Mouse (Mus musculus): ENCODE results near the gene Igsf9b. TPM values are rescaled to one million over a fixed set of nuclear protein-coding genes. Genes with fewer than 3 reads are reported as not detected.
A peak's percentile ranks its signal among the peaks of the same experiment; 100 is the strongest.

Igsf9b gene
- polyA plus RNA-seq, 1 experiment from 2014 or later, result 8.2 TPM

DNA sequence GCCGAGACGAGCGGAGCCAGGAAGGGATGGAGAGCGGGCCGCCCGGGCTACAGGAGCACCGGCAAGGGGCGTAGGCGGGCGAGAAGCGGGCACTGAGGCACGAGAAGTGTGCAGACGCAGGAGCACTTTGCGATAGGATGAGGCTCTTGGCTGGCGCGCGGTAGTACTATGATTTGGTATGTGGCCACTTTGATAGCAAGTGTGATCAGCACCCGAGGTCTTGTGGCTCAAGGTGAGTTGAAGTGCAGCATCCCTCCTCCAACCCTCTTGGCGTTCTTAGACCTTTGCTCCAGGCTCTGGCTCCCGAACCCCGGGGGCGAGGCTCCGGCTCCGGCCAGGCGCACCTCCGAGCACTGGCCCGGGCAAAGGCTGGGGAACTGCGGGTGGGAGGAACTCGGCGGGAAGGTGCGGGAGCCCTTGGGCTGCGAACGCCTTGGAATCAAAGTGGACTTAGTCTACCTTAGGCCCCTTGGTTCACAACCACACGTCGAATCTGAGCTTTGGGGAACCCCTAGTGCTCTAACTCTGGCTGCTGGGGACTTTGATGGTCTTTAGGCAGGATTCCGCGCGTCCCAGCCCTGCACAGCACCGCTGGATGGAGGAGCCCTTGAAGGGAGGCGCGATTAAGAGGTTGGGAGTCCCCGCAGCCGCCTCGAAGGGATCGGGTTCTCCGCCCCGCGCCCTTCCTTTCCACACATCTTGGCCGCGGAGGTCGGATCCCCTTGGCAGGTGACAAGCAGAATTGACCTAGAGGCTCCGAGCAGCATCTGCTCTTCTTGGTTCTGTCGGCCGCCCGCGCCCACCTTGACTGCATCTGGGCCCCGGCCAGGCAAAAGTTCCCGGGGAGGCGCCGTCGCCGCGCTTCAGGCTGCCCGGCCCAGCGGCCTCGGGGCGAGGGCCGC lies 533 bp downstream of the Igsf9b start:
- WGBS, result under 1% methylated on average over 68 of the region's 68 CpGs
- Histone ChIP-seq H3K27me3 (replicated peaks) (peaks cover 16% of the 10 kb centered on the region), H3K9me3 (no peaks in the 10 kb centered on the region), H3K4me3 (peak overlapping the region; percentile 72), H3K36me3 (no peaks in the 10 kb centered on the region), H3K4me2 (replicated peaks) (peak overlapping the region; percentile 91), H3K4me1 (peaks cover 40% of the 10 kb centered on the region), H3K9ac (peak overlapping the region; percentile 57), H3K27ac (no peak overlapping the region; the same call in 1 of the 2 replicates)
- ATAC-seq (ENCODE audit: low FRiP score, low read depth), result peak; percentile 60

DNA sequence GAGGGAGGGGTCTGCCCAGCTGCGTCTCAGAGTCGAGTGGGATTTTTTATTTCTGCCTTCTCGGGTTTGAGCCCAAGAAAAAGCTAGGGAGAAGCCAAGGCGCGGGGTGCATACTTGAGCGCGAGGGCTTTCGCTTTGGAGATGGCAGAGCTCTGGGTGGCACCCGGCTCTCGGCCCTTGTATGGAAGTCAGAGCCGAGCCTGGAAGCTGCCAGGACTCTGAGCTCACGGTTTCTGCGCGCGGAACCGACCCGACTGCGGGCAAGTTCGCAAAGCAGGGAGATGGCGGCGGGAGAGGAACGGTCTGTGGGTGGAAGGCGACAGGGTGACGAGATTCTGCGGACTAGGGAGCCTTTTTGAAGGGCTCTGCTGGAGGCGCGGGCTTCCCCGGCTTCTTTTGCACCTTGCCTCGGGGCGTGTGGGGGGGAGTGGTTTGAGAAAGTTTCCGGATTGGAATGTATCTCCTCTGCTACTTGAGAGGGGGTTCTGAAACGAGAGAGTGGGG lies 1.2 kb downstream of the Igsf9b start:
- H3K4me2 ChIP-seq (replicated peaks), result peak overlapping the region; percentile 91
- WGBS, result under 1% methylated on average over 32 of the region's 32 CpGs
- peaks cover 16% of the 10 kb centered on the region for H3K27me3 ChIP-seq (replicated peaks)
- no peak overlapping the region for H3K27ac ChIP-seq
- peak overlapping the region; percentile 72 for H3K4me3 ChIP-seq
- H3K9ac ChIP-seq, result peak overlapping the region; percentile 57
- H3K36me3 ChIP-seq, result no peaks in the 10 kb centered on the region
- H3K4me1 ChIP-seq, result peaks cover 40% of the 10 kb centered on the region
- no peak for ATAC-seq (ENCODE audit: low FRiP score, low read depth)
- H3K9me3 ChIP-seq, result no peaks in the 10 kb centered on the region

DNA sequence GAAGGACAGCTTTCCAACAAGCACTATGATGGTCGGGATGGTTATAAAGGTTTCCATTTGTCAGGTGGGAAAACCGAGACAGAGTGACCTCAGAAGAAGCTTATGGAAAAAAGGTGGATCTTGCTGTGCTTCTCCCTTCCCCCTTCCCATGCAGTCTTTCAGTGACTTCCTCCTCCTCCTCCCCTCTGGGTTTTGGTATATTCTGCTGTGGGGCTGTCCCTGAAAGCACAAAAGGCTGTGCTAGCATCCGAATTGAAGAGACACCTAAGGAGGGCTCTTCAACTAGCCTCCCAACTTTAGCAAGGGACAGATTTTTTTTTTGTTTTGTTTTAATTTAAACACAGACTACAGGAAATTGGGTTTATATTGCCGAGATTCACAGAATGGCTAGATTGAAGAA lies 1.7 kb downstream of the Igsf9b start:
- H3K9ac ChIP-seq, result peak overlapping the region; percentile 57; the same call in 1 of the 2 replicates
- H3K27me3 ChIP-seq (replicated peaks), result peaks cover 16% of the 10 kb centered on the region
- H3K4me3 ChIP-seq, result peak overlapping the region; percentile 72
- ATAC-seq (ENCODE audit: low FRiP score, low read depth), result no peak
- H3K27ac ChIP-seq, result no peak overlapping the region
- no peaks in the 10 kb centered on the region for H3K36me3 ChIP-seq
- no peaks in the 10 kb centered on the region for H3K9me3 ChIP-seq
- peak overlapping the region; percentile 91 for H3K4me2 ChIP-seq (replicated peaks)
- peaks cover 40% of the 10 kb centered on the region for H3K4me1 ChIP-seq
- 10% methylated on average over 4 of the region's 4 CpGs for WGBS

DNA sequence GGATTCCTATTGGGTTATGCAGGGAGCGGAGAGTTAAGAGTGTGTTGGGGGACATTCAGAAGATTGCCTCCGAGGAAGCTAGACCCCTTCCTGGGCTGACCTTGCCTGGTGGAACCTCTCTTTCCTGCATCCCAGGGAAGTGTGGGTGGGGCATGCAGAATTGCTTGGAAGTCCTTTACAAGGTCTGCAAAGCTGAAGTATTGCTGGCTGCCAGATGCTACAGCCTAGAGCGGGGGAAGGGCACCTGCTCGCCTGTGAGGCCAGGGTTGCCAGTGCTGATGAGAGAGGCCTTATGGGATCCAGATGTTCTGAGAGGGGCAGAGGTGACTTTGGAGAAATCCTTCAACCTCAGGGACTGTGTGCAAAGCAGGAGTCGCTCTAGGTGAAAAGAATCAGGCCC lies 2.5 kb downstream of the Igsf9b start:
- no peaks in the 10 kb centered on the region for H3K36me3 ChIP-seq
- no peak overlapping the region for H3K27ac ChIP-seq
- no peak overlapping the region for H3K9ac ChIP-seq
- 45% methylated on average over 5 of the region's 5 CpGs for WGBS
- ATAC-seq (ENCODE audit: low FRiP score, low read depth), result no peak
- peak overlapping the region; percentile 4; the same call in 1 of the 2 replicates for H3K4me3 ChIP-seq
- no peaks in the 10 kb centered on the region for H3K9me3 ChIP-seq
- peaks cover 42% of the 10 kb centered on the region for H3K4me1 ChIP-seq
- peak overlapping the region; percentile 91 for H3K4me2 ChIP-seq (replicated peaks)
- H3K27me3 ChIP-seq (replicated peaks), result peaks cover 15% of the 10 kb centered on the region

DNA sequence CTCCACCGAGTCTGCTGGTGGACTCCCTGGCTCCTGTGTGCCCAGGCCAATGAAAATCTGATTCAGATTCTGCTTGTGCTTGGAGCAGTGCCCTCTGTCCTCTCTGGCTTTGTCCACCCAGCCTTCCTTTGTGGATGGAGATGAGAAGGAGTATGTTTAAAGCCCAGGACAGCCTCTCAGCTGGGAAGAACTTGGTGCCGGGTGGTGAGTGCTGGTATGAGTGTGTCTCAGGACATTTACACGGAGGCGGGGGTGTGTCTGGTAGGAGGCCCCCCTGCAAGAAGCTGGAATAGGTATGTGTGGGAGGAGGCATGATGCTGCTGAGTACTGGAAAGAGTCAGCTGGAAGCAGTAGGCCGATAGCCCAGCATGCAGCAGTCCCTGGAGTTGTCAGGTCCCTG lies 3.3 kb downstream of the Igsf9b start:
- Histone ChIP-seq H3K4me3 (no peak overlapping the region), H3K9ac (no peak overlapping the region), H3K27ac (no peak overlapping the region), H3K4me1 (peaks cover 50% of the 10 kb centered on the region), H3K4me2 (replicated peaks) (0 out of 2 replicates have a peak overlapping the region, but pooled peaks have one; percentile 91), H3K36me3 (no peaks in the 10 kb centered on the region), H3K9me3 (no peaks in the 10 kb centered on the region), H3K27me3 (replicated peaks) (peaks cover 13% of the 10 kb centered on the region)
- 66% methylated on average over 5 of the region's 5 CpGs for WGBS
- no peak for ATAC-seq (ENCODE audit: low FRiP score, low read depth)

DNA sequence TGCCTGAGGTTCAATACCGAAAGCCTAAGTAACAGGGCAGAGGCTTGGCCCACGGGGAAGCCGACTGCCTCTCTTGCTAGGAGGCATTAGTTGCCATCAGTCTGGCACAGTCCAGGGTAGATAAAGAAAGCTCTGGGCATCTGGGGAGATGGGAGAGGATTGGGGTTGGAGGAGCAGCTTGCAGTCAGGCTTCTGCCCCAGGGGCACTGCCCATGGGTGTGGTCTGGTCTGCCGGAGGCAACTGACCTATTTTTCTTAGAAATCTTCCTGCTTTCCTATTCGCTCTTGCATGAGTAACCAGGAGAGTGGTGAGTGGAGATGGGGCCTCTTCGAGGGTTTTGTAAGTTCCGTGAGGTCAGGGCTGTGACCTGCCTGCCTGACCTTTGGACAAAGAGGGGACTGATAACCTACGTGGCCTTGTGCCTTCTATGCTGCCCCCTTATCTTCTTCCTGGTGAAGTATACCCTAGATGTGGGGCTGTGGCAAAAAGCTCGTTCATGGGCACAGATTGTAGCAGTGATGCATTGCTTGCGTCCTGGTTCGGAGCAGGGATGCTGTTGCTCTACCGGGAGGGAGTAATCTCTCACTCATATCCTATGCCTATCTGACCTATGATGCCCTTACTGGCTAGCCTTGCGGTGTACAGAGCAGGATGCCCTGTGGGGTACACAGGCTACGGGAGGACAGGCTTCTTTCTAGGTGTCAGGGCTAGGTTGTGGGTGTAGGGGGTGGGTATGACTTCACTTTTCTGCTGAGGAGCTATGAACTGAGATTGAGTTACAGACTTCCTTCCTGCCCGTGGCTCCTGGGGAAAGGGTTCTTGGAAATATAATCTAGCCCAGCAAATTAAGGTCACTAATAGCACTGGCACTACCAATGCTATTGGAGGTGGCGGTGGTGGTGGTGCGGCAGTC lies 4.8 kb downstream of the Igsf9b start:
- ATAC-seq (ENCODE audit: low FRiP score, low read depth), result no peak
- Histone ChIP-seq H3K4me3 (no peak overlapping the region), H3K4me2 (replicated peaks) (no peak overlapping the region), H3K27me3 (replicated peaks) (peaks cover 13% of the 10 kb centered on the region), H3K4me1 (peaks cover 57% of the 10 kb centered on the region), H3K9me3 (no peaks in the 10 kb centered on the region), H3K36me3 (no peaks in the 10 kb centered on the region), H3K27ac (no peak overlapping the region), H3K9ac (no peak overlapping the region)
- WGBS, result 70% methylated on average over 17 of the region's 17 CpGs

DNA sequence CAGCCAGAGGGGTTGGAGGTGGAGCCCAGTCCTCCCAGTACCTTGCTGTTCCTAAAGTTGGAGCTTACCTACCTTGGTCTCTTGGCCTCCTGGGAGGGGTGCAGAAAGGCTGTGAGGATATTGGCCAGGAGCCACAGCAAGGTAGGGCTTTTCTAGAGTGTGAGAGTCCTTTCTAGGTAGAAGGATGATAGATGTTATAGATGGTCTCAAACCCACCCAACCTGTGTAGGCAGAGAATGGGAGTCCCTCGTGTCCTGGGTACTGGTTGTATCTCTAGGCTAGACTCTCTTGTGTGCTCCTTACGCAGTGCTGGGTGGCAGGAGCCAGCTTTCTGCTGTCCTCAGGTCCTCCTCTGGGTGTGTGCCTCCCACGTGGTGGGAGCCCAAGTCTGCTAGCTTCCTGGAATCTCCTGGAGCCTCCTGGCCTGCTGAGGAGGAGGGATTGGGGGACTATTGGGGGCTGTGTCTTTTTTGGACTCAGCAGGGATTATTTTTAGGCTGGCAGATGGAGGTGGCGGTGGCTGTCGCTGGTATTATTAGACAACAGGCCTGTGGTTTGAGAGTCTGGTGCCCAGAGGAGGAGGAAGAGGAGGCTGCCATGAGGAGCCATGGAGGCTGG lies 5.6 kb downstream of the Igsf9b start:
- ATAC-seq (ENCODE audit: low FRiP score, low read depth), result no peak

DNA sequence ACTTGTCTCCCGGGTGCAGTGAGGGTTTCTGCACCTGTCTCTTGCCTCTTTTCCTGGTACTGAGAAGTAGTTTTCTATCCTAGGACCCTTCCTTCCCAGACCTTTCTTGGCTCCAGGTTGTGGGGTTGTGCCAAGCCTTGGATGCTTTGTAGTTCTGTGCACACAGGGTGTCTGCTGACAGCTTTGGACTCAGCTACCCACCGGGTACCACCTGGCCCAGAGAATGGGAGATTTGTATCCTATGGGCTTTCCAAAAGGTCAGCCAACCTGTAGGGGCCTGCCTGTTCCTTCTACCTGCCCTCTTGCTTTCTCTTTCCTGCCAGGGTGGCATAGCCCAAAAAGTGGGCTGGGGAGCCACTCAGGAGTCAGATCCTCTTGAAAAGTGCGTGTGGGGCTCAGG lies 6.5 kb downstream of the Igsf9b start:
- Histone ChIP-seq H3K27me3 (replicated peaks) (peaks cover 10% of the 10 kb centered on the region), H3K4me1 (peaks cover 49% of the 10 kb centered on the region), H3K4me3 (no peak overlapping the region), H3K9ac (no peak overlapping the region), H3K9me3 (no peaks in the 10 kb centered on the region), H3K4me2 (replicated peaks) (no peak overlapping the region), H3K36me3 (no peaks in the 10 kb centered on the region), H3K27ac (no peak overlapping the region)
- ATAC-seq (ENCODE audit: low FRiP score, low read depth), result no peak
- WGBS, result 72% methylated on average over 3 of the region's 3 CpGs

More for the DNA sequence above, 5.6 kb downstream of the Igsf9b start:
- H3K4me3 ChIP-seq, result no peak overlapping the region
- H3K9ac ChIP-seq, result no peak overlapping the region
- H3K36me3 ChIP-seq, result no peaks in the 10 kb centered on the region
- H3K4me2 ChIP-seq (replicated peaks), result no peak overlapping the region
- WGBS, result 73% methylated on average over 5 of the region's 5 CpGs
- no peak overlapping the region for H3K27ac ChIP-seq
- no peaks in the 10 kb centered on the region for H3K9me3 ChIP-seq
- H3K27me3 ChIP-seq (replicated peaks), result peaks cover 13% of the 10 kb centered on the region
- H3K4me1 ChIP-seq, result peaks cover 58% of the 10 kb centered on the region

DNA sequence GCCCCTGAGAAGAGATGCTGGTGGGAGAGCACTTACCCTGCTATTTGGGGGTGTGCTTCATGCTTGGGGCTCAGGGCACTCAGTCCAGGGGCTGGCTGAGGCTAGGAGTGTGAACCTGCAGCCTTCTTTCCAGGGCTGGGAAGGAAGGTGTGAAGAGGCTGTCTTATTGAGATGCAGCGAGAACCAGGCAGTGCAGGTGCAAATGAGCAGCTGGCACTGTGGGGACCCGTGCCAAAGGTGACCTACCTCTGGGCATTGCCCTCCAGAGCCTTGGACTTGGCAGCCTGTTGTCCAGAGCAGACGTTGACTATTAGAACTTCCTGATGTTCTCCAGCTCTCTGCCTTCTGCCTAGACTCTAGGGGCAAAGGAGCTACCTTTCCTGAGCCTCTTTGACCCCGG lies 7.6 kb downstream of the Igsf9b start:
- ATAC-seq (ENCODE audit: low FRiP score, low read depth), result no peak
- H3K9ac ChIP-seq, result 0 out of 2 replicates have a peak overlapping the region, but pooled peaks have one; percentile 13
- peaks cover 3% of the 10 kb centered on the region for H3K36me3 ChIP-seq
- WGBS, result 32% methylated on average over 4 of the region's 4 CpGs
- H3K27me3 ChIP-seq (replicated peaks), result peaks cover 2% of the 10 kb centered on the region
- no peak overlapping the region for H3K27ac ChIP-seq
- H3K4me2 ChIP-seq (replicated peaks), result no peak overlapping the region
- H3K4me1 ChIP-seq, result peaks cover 38% of the 10 kb centered on the region
- no peak overlapping the region for H3K4me3 ChIP-seq
- no peaks in the 10 kb centered on the region for H3K9me3 ChIP-seq

DNA sequence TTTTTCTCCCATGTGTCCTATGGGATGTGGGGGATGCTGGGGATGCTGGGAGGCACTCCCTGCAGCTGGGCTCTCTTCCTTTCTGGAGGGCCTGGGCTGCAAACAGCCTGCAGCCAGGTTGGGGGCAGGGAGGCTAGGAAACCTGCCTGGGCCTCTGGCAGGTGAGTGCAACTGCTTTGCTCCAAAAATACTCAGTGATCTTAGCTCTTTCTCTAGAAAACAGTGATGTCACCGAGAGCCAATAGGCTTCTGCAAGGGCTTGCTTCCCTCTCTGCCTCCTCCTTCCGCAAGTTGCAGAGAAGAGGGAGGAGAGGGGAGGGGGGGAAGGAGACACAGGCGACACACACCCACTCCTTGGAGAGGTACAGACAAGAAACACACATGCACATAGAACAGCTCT lies 8.3 kb downstream of the Igsf9b start:
- Histone ChIP-seq H3K9ac (0 out of 2 replicates have a peak overlapping the region, but pooled peaks have one; percentile 38), H3K36me3 (peaks cover 4% of the 10 kb centered on the region), H3K4me3 (no peak overlapping the region), H3K4me2 (replicated peaks) (no peak overlapping the region), H3K27ac (no peak overlapping the region; the same call in 1 of the 2 replicates), H3K4me1 (peaks cover 33% of the 10 kb centered on the region), H3K9me3 (no peaks in the 10 kb centered on the region), H3K27me3 (replicated peaks) (no peaks in the 10 kb centered on the region; the same call in none of the 2 replicates)
- WGBS, result 8% methylated on average over 3 of the region's 3 CpGs
- ATAC-seq (ENCODE audit: low FRiP score, low read depth), result peak; percentile 28

DNA sequence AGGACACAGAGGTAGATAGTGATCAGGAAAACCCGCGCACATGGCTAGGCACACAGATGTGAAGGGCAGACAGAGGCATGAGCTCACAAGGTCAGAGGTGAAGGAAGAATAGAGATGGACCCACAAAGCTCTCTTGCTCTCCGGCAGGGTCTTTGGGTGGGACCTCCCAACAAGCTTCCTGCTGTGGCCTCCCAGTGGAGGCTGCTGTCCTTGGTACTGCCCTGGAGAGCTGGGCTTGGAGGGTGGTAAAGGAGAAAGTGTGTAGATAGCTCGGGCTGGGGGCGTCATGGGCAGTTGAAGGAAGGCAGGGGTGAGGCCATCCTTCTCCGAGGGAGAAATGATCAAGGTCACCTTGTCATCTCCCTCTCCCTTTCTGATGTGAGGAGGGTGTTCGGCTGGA lies 9.0 kb downstream of the Igsf9b start:
- no peak overlapping the region for H3K9ac ChIP-seq
- 50% methylated on average over 7 of the region's 7 CpGs for WGBS
- H3K36me3 ChIP-seq, result peaks cover 4% of the 10 kb centered on the region

More for the DNA sequence above, 9.0 kb downstream of the Igsf9b start:
- H3K4me3 ChIP-seq, result no peak overlapping the region
- no peak overlapping the region; the same call in 1 of the 2 replicates for H3K4me2 ChIP-seq (replicated peaks)
- no peak for ATAC-seq (ENCODE audit: low FRiP score, low read depth)
- H3K4me1 ChIP-seq, result peaks cover 33% of the 10 kb centered on the region
- H3K27ac ChIP-seq, result peak overlapping the region; percentile 20; the same call in 1 of the 2 replicates
- no peaks in the 10 kb centered on the region for H3K9me3 ChIP-seq
- no peaks in the 10 kb centered on the region; the same call in none of the 2 replicates for H3K27me3 ChIP-seq (replicated peaks)
